Mouse (Mus musculus) ovary, adult 18-20 months (tissue): Measurements from ENCODE around the gene Nxph4.

Source experiments
- DNase-seq: peaks from one replicate; pipeline ENCODE4 v3.0.0; 2022; ENCODE audit warnings: low spot score, mixed read lengths

Gene Nxph4

GRCm38 (mm10) chr10:127515271-127515982, 18.9 kb downstream of the Nxph4 start:
- no peak for DNase-seq

GRCm38 (mm10) chr10:127514764-127515163, 19.6 kb downstream of the Nxph4 start, which contains the start of gene Ndufa4l2:
Gene Ndufa4l2 (plus strand): TSS chr10:127514967.
- no peak for DNase-seq

- no peak for DNase-seq
These were observed 20.2 kb downstream of the Nxph4 start for GRCm38 (mm10) chr10:127514111-127514698.

- no peak for DNase-seq
These were observed 20.8 kb downstream of the Nxph4 start for GRCm38 (mm10) chr10:127513501-127514091.

- peak; percentile 76 for DNase-seq
These were observed 21.5 kb downstream of the Nxph4 start for GRCm38 (mm10) chr10:127512813-127513212.

GRCm38 (mm10) chr10:127512307-127512666, 22.1 kb downstream of the Nxph4 start:
- no peak for DNase-seq

GRCm38 (mm10) chr10:127511634-127512306, 22.6 kb downstream of the Nxph4 start:
- DNase-seq: no peak

GRCm38 (mm10) chr10:127510895-127511617, 23.3 kb downstream of the Nxph4 start:
- DNase-seq: no peak

GRCm38 (mm10) chr10:127509837-127510701, 24.3 kb downstream of the Nxph4 start:
- no peak for DNase-seq

GRCm38 (mm10) chr10:127509051-127509836, 25.1 kb downstream of the Nxph4 start:
- DNase-seq: peak; percentile 44

- no peak for DNase-seq
These were observed 26.1 kb downstream of the Nxph4 start for GRCm38 (mm10) chr10:127508239-127508638.

- no peak for DNase-seq
These were observed 33.2 kb downstream of the Nxph4 start, which contains the start of gene Stac3 for GRCm38 (mm10) chr10:127500894-127501893. Gene Stac3 (plus strand): TSS chr10:127501686.

- no peak for DNase-seq
These were observed 34.3 kb downstream of the Nxph4 start for GRCm38 (mm10) chr10:127500042-127500441.

GRCm38 (mm10) chr10:127499516-127499915, 34.8 kb downstream of the Nxph4 start:
- no peak for DNase-seq

- DNase-seq: no peak
These were observed 38.2 kb downstream of the Nxph4 start for GRCm38 (mm10) chr10:127496156-127496555.

- no peak for DNase-seq
These were observed 42.2 kb downstream of the Nxph4 start for GRCm38 (mm10) chr10:127492118-127492517.

GRCm38 (mm10) chr10:127491128-127491512, 43.2 kb downstream of the Nxph4 start:
- no peak for DNase-seq

GRCm38 (mm10) chr10:127490160-127491127, 43.9 kb downstream of the Nxph4 start:
- no peak for DNase-seq
